Mouse (Mus musculus): ENCODE data around the gene Prr36. TPM values are rescaled to one million over a fixed set of nuclear protein-coding genes. Genes with fewer than 3 reads are reported as not detected.
A peak's percentile ranks its signal among the peaks of the same experiment; 100 is the strongest.

The Prr36 gene
- polyA plus RNA-seq, 1 experiment = not detected

GRCm38 (mm10) chr8:4205246-4206123, 11.8 kb downstream of the Prr36 start:
- TF ChIP-seq CTCF (IDR thresholded peaks at IDR 0.05; ENCODE audit: low read depth, low read length) (no peak), POLR2A (IDR thresholded peaks at IDR 0.05; ENCODE audit: borderline replicate concordance, low read depth, low read length) (no peak)
- peaks cover 14% of the 10 kb centered on the region for H3K4me1 ChIP-seq (ENCODE audit: control insufficient read depth, insufficient read depth, low read length)
- H3K27ac ChIP-seq (ENCODE audit: insufficient read depth, low read depth, low read length) = no peak overlapping the region
- H3K4me3 ChIP-seq (ENCODE audit: insufficient read depth, low read length) = no peak overlapping the region

- TF ChIP-seq POLR2A (IDR thresholded peaks at IDR 0.05; ENCODE audit: borderline replicate concordance, low read depth, low read length) (no peak), CTCF (IDR thresholded peaks at IDR 0.05; ENCODE audit: low read depth, low read length) (no peak)
- no peak overlapping the region for H3K4me3 ChIP-seq (ENCODE audit: insufficient read depth, low read length)
- H3K27ac ChIP-seq (ENCODE audit: insufficient read depth, low read depth, low read length) = no peak overlapping the region
- peaks cover 14% of the 10 kb centered on the region for H3K4me1 ChIP-seq (ENCODE audit: control insufficient read depth, insufficient read depth, low read length)
These were observed 15.9 kb downstream of the Prr36 start for GRCm38 (mm10) chr8:4201321-4201720.

GRCm38 (mm10) chr8:4193588-4193894, 23.7 kb downstream of the Prr36 start:
- Histone ChIP-seq H3K4me1 (ENCODE audit: control insufficient read depth, insufficient read depth, low read length) (0 out of 2 replicates have a peak, but pooled peaks cover 2% of the 10 kb centered on the region), H3K4me3 (ENCODE audit: insufficient read depth, low read length) (no peak overlapping the region), H3K27ac (ENCODE audit: insufficient read depth, low read depth, low read length) (no peak overlapping the region)
- TF ChIP-seq POLR2A (IDR thresholded peaks at IDR 0.05; ENCODE audit: borderline replicate concordance, low read depth, low read length) (no peak), CTCF (IDR thresholded peaks at IDR 0.05; ENCODE audit: low read depth, low read length) (no peak)

GRCm38 (mm10) chr8:4192807-4193587, 24.3 kb downstream of the Prr36 start:
- 0 out of 2 replicates have a peak, but pooled peaks cover 2% of the 10 kb centered on the region for H3K4me1 ChIP-seq (ENCODE audit: control insufficient read depth, insufficient read depth, low read length)
- H3K4me3 ChIP-seq (ENCODE audit: insufficient read depth, low read length) = no peak overlapping the region
- no peak for TF ChIP-seq POLR2A (IDR thresholded peaks at IDR 0.05; ENCODE audit: borderline replicate concordance, low read depth, low read length)
- TF ChIP-seq CTCF (IDR thresholded peaks at IDR 0.05; ENCODE audit: low read depth, low read length) = peak; percentile 77
- H3K27ac ChIP-seq (ENCODE audit: insufficient read depth, low read depth, low read length) = no peak overlapping the region

- no peak for TF ChIP-seq CTCF (IDR thresholded peaks at IDR 0.05; ENCODE audit: low read depth, low read length)
- TF ChIP-seq POLR2A (IDR thresholded peaks at IDR 0.05; ENCODE audit: borderline replicate concordance, low read depth, low read length) = no peak
- H3K4me1 ChIP-seq (ENCODE audit: control insufficient read depth, insufficient read depth, low read length) = 0 out of 2 replicates have a peak, but pooled peaks cover 2% of the 10 kb centered on the region
- no peak overlapping the region for H3K4me3 ChIP-seq (ENCODE audit: insufficient read depth, low read length)
- no peak overlapping the region for H3K27ac ChIP-seq (ENCODE audit: insufficient read depth, low read depth, low read length)
These were observed 25.0 kb downstream of the Prr36 start for GRCm38 (mm10) chr8:4192305-4192704.

- Histone ChIP-seq H3K4me1 (ENCODE audit: control insufficient read depth, insufficient read depth, low read length) (0 out of 2 replicates have a peak, but pooled peaks cover 2% of the 10 kb centered on the region), H3K4me3 (ENCODE audit: insufficient read depth, low read length) (no peak overlapping the region), H3K27ac (ENCODE audit: insufficient read depth, low read depth, low read length) (no peak overlapping the region)
- TF ChIP-seq CTCF (IDR thresholded peaks at IDR 0.05; ENCODE audit: low read depth, low read length) (no peak), POLR2A (IDR thresholded peaks at IDR 0.05; ENCODE audit: borderline replicate concordance, low read depth, low read length) (no peak)
These were observed 28.1 kb downstream of the Prr36 start for GRCm38 (mm10) chr8:4189031-4189722.

- 0 out of 2 replicates have a peak, but pooled peaks cover 2% of the 10 kb centered on the region for H3K4me1 ChIP-seq (ENCODE audit: control insufficient read depth, insufficient read depth, low read length)
- H3K27ac ChIP-seq (ENCODE audit: insufficient read depth, low read depth, low read length) = no peak overlapping the region
- no peak overlapping the region for H3K4me3 ChIP-seq (ENCODE audit: insufficient read depth, low read length)
- TF ChIP-seq POLR2A (IDR thresholded peaks at IDR 0.05; ENCODE audit: borderline replicate concordance, low read depth, low read length) (no peak), CTCF (IDR thresholded peaks at IDR 0.05; ENCODE audit: low read depth, low read length) (no peak)
These were observed 28.7 kb downstream of the Prr36 start for GRCm38 (mm10) chr8:4188605-4189004.

GRCm38 (mm10) chr8:4186151-4186550, 31.1 kb downstream of the Prr36 start:
- TF ChIP-seq CTCF (IDR thresholded peaks at IDR 0.05; ENCODE audit: low read depth, low read length) = no peak
- TF ChIP-seq POLR2A (IDR thresholded peaks at IDR 0.05; ENCODE audit: borderline replicate concordance, low read depth, low read length) = no peak
- peaks cover under 1% of the 10 kb centered on the region; the same call in 1 of the 2 replicates for H3K4me1 ChIP-seq (ENCODE audit: control insufficient read depth, insufficient read depth, low read length)
- no peak overlapping the region for H3K4me3 ChIP-seq (ENCODE audit: insufficient read depth, low read length)
- H3K27ac ChIP-seq (ENCODE audit: insufficient read depth, low read depth, low read length) = no peak overlapping the region

- TF ChIP-seq POLR2A (IDR thresholded peaks at IDR 0.05; ENCODE audit: borderline replicate concordance, low read depth, low read length) (no peak), CTCF (IDR thresholded peaks at IDR 0.05; ENCODE audit: low read depth, low read length) (no peak)
- Histone ChIP-seq H3K4me1 (ENCODE audit: control insufficient read depth, insufficient read depth, low read length) (peaks cover 3% of the 10 kb centered on the region; the same call in 1 of the 2 replicates), H3K4me3 (ENCODE audit: insufficient read depth, low read length) (no peak overlapping the region), H3K27ac (ENCODE audit: insufficient read depth, low read depth, low read length) (no peak overlapping the region)
These were observed 33.9 kb downstream of the Prr36 start for GRCm38 (mm10) chr8:4183409-4183808.

All from bone marrow macrophage, adult 2 months (primary cell).